Mouse (Mus musculus): ENCODE results near the gene Tktl2. TPM values are rescaled to one million over a fixed set of nuclear protein-coding genes. Genes with fewer than 3 reads are reported as not detected.
A peak's percentile ranks its signal among the peaks of the same experiment; 100 is the strongest.

The Tktl2 gene
- total RNA-seq (2021), result under 1 TPM; 0.39 to 0.53 TPM

GRCm38 (mm10) chr8:66511537-66511936 is at the start of gene Tktl2:
Tktl2 (plus strand) TSS chr8:66511756.
- no peak for DNase-seq (ENCODE audit: extremely low spot score in 1 of 2, low spot score in 2 of 2)
- intact Hi-C loops (cut with DNase I), result no loop called here

- DNase-seq (ENCODE audit: extremely low spot score in 1 of 2, low spot score in 2 of 2), result no peak
- intact Hi-C loops (cut with DNase I), result no loop called here
Observed at GRCm38 (mm10) chr8:66469821-66470220, 41.7 kb upstream of the Tktl2 start.

GRCm38 (mm10) chr8:66476880-66477279 is 34.7 kb upstream of the Tktl2 start:
- no peak for DNase-seq (ENCODE audit: extremely low spot score in 1 of 2, low spot score in 2 of 2)
- intact Hi-C loops (cut with DNase I), result no loop called here

- intact Hi-C loops (cut with DNase I), result no loop called here
- peak; percentile 84 to 86 for DNase-seq (ENCODE audit: extremely low spot score in 1 of 2, low spot score in 2 of 2)
Observed at GRCm38 (mm10) chr8:66486084-66486763, 25.3 kb upstream of the Tktl2 start, which contains the start of gene Tma16. Tma16 (minus strand) TSS chr8:66486530.

- DNase-seq (ENCODE audit: extremely low spot score in 1 of 2, low spot score in 2 of 2), result no peak
- intact Hi-C loops (cut with DNase I), result no loop called here
Observed at GRCm38 (mm10) chr8:66488556-66488955, 23.0 kb upstream of the Tktl2 start.

- intact Hi-C loops (cut with DNase I), result loop anchor here (10.0 kb wide), 1 partner anchor 1526 kb away; no protein-coding TSS in a partner anchor
Observed at GRCm38 (mm10) chr8:66490624-66491023, 20.9 kb upstream of the Tktl2 start.

GRCm38 (mm10) chr8:66494496-66494895 is 17.1 kb upstream of the Tktl2 start:
- intact Hi-C loops (cut with DNase I), result loop anchor here (10.0 kb wide), 1 partner anchor 1530 kb away; no protein-coding TSS in a partner anchor
- DNase-seq (ENCODE audit: extremely low spot score in 1 of 2, low spot score in 2 of 2), result no peak

More at GRCm38 (mm10) chr8:66490624-66491023, 20.9 kb upstream of the Tktl2 start:
- DNase-seq (ENCODE audit: extremely low spot score in 1 of 2, low spot score in 2 of 2), result no peak

GRCm38 (mm10) chr8:66495726-66496125 is 15.8 kb upstream of the Tktl2 start:
- DNase-seq (ENCODE audit: extremely low spot score in 1 of 2, low spot score in 2 of 2), result peak; percentile 73 to 83
- intact Hi-C loops (cut with DNase I), result loop anchor here (2.0 to 10.0 kb wide), 3 partner anchors 832 to 1531 kb away; no protein-coding TSS in a partner anchor

GRCm38 (mm10) chr8:66496998-66497577 is 14.5 kb upstream of the Tktl2 start:
- peak in 1 of 2 experiments; percentile 34 for DNase-seq (ENCODE audit: extremely low spot score in 1 of 2, low spot score in 2 of 2)
- intact Hi-C loops (cut with DNase I), result loop anchor here (2.0 to 10.0 kb wide), 3 partner anchors 830 to 1532 kb away; no protein-coding TSS in a partner anchor

- intact Hi-C loops (cut with DNase I), result no loop called here
- no peak for DNase-seq (ENCODE audit: extremely low spot score in 1 of 2, low spot score in 2 of 2)
Observed at GRCm38 (mm10) chr8:66503381-66503780, 8.2 kb upstream of the Tktl2 start.

GRCm38 (mm10) chr8:66519149-66519548 is 7.6 kb downstream of the Tktl2 start:
- intact Hi-C loops (cut with DNase I), result no loop called here
- DNase-seq (ENCODE audit: extremely low spot score in 1 of 2, low spot score in 2 of 2), result no peak

- intact Hi-C loops (cut with DNase I), result no loop called here
- no peak for DNase-seq (ENCODE audit: extremely low spot score in 1 of 2, low spot score in 2 of 2)
Observed at GRCm38 (mm10) chr8:66520576-66520975, 9.0 kb downstream of the Tktl2 start.

- intact Hi-C loops (cut with DNase I), result no loop called here
- DNase-seq (ENCODE audit: extremely low spot score in 1 of 2, low spot score in 2 of 2), result no peak
Observed at GRCm38 (mm10) chr8:66550092-66550491, 38.5 kb downstream of the Tktl2 start.

Other genes starting within 250 kb of the Tktl2 start
- 10 to 100 TPM; 10.4 to 10.8 TPM for gene Tma16, start 25.2 kb upstream of the Tktl2 start, total RNA-seq (2021)
- 1 to 10 TPM; 5.5 to 5.6 TPM for gene Npy5r, start 176.4 kb downstream of the Tktl2 start, total RNA-seq (2021)
- 10 to 100 TPM; 24.1 to 27.7 TPM for gene Npy1r, start 185.4 kb downstream of the Tktl2 start, total RNA-seq (2021)

Data from left cerebral cortex, postnatal 10 days (tissue).